Mouse (Mus musculus): Measurements from ENCODE around the gene Papln. TPM values are rescaled to one million over a fixed set of nuclear protein-coding genes. Genes with fewer than 3 reads are reported as not detected.

The Papln gene
- polyA plus RNA-seq, 1 experiment from 2014 or later = 0.16 TPM

Other genes starting within 250 kb of the Papln start
- 37.3 and 40.6 TPM in 2 replicates for gene Dcaf4, start 243.2 kb upstream of the Papln start, polyA plus RNA-seq (2015; fragmentation: Nextera tagmentation; extraction: Ambion mirVana)
- 31.9 and 39.0 TPM in 2 replicates for gene Zfyve1, start 166.4 kb upstream of the Papln start, polyA plus RNA-seq (2015; fragmentation: Nextera tagmentation; extraction: Ambion mirVana)
- 278 and 291 TPM in 2 replicates for gene Rbm25, start 132.4 kb upstream of the Papln start, polyA plus RNA-seq (2015; fragmentation: Nextera tagmentation; extraction: Ambion mirVana)
- 66.4 and 68.5 TPM in 2 replicates for gene Psen1, start 75.5 kb upstream of the Papln start, polyA plus RNA-seq (2015; fragmentation: Nextera tagmentation; extraction: Ambion mirVana)
- gene Numb, start 158.3 kb downstream of the Papln start, polyA plus RNA-seq (2015; fragmentation: Nextera tagmentation; extraction: Ambion mirVana) = 19.9 and 25.6 TPM in 2 replicates
- 10.0 and 10.8 TPM in 2 replicates for gene Riox1, start 187.0 kb downstream of the Papln start, polyA plus RNA-seq (2015; fragmentation: Nextera tagmentation; extraction: Ambion mirVana)
- gene Heatr4, start 221.2 kb downstream of the Papln start, polyA plus RNA-seq (2015; fragmentation: Nextera tagmentation; extraction: Ambion mirVana) = not detected in 2 replicates
- 14.7 and 17.0 TPM in 2 replicates for gene Acot2, start 224.2 kb downstream of the Papln start, polyA plus RNA-seq (2015; fragmentation: Nextera tagmentation; extraction: Ambion mirVana)
- 77.9 and 83.6 TPM in 2 replicates for gene Acot1, start 245.9 kb downstream of the Papln start, polyA plus RNA-seq (2015; fragmentation: Nextera tagmentation; extraction: Ambion mirVana)